Mouse (Mus musculus): ENCODE results near the gene Fkrp.
A peak's percentile ranks its signal among the peaks of the same experiment; 100 is the strongest.

- TF ChIP-seq CTCF (IDR thresholded peaks at IDR 0.05; ENCODE audit: insufficient read depth, low read length) (no peak), POLR2A (IDR thresholded peaks at IDR 0.05; ENCODE audit: borderline replicate concordance, extremely low read depth, low read depth, low read length) (peak; percentile 11; the same call in 1 of the 2 replicates)
These were observed 27.1 kb upstream of the Fkrp start for GRCm38 (mm10) chr7:16843441-16844171.

Measured in lung, adult 2 months (tissue).